Mouse (Mus musculus): Measurements from ENCODE around the gene Ip6k2. TPM values are rescaled to one million over a fixed set of nuclear protein-coding genes. Genes with fewer than 3 reads are reported as not detected.

Gene Ip6k2
- total RNA-seq (2021) = 10 to 100 TPM; 14.9 TPM
- long read RNA-seq, experiment 1, partial matches to known transcripts = 1 of 5 reads
- long read RNA-seq, experiment 1, other reads (novel, unspliced or antisense) = 4 of 5 reads
- long read RNA-seq, experiment 2, partial matches to known transcripts = 0 of 4 reads
- long read RNA-seq, experiment 2, other reads (novel, unspliced or antisense) = 3 of 4 reads

GRCm38 (mm10) chr9:108783548-108784463 lies at the start of gene Ip6k2:
TSS of gene Ip6k2 (plus strand) at chr9:108783796.
- peak; percentile 94 for DNase-seq (ENCODE audit: low spot score)

GRCm38 (mm10) chr9:108734626-108735025 lies 49.0 kb upstream of the Ip6k2 start:
- no peak for DNase-seq (ENCODE audit: low spot score)

DNA sequence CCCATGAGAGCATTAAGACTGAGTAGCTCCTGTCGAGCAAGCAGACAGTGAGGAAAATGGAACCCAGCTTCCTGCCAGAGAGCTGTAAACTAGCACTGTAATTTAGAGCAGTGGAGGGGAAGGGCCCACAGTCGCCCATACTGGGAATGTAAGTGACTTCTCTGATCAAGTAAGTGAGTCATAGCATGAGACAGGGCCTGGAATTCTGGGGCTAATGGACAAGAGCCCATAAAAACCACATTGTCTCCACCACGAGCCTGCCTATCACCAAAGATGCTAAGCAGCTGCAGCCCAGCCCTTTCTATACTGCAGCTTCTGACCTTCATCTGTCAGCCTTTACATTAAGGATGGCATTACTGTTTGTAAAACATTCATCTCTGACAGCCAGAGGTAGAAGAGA lies 44.4 kb upstream of the Ip6k2 start:
- DNase-seq (ENCODE audit: low spot score) = no peak

GRCm38 (mm10) chr9:108740062-108740461 lies 43.5 kb upstream of the Ip6k2 start:
- no peak for DNase-seq (ENCODE audit: low spot score)

DNA sequence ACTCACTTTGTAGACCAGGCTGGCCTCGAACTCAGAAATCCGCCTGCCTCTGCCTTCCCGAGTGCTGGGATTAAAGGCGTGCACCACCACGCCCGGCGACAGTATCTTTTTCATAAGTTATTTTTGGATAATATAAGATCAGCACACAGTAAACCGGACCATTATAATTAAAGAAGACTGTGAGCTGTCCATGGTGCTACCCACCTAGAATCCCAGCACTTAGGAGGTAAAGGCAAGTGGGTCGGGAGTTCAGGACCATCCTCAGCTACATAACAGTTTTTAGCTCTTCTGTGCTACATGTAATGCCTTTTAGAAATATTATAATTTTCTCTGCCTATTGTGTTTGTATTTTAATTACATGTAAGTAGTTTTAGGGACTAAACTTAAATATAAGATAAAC lies 41.5 kb upstream of the Ip6k2 start:
- no peak for DNase-seq (ENCODE audit: low spot score)

- no peak for DNase-seq (ENCODE audit: low spot score)
Measured at GRCm38 (mm10) chr9:108746876-108747499, 36.6 kb upstream of the Ip6k2 start.

DNA sequence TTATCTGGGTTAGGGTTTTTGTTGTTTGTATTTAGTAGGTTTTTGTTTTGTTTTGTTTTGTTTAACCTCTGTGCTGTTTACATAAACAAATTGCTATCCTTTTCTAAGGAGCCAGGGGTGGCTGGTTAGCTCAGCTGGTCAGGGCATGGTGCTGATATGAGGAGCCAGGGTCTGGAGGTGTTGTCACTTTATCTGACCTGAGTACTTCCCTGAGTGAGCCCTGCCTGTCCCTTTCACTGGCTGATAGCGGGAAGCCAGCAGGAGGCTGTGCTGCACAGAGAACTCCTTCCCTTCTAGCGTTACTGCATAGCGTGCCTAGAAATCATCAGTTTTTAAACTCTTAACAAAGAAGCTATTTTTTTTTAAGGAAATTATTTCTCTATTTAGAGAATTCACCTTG lies 35.9 kb upstream of the Ip6k2 start:
- no peak for DNase-seq (ENCODE audit: low spot score)

DNA sequence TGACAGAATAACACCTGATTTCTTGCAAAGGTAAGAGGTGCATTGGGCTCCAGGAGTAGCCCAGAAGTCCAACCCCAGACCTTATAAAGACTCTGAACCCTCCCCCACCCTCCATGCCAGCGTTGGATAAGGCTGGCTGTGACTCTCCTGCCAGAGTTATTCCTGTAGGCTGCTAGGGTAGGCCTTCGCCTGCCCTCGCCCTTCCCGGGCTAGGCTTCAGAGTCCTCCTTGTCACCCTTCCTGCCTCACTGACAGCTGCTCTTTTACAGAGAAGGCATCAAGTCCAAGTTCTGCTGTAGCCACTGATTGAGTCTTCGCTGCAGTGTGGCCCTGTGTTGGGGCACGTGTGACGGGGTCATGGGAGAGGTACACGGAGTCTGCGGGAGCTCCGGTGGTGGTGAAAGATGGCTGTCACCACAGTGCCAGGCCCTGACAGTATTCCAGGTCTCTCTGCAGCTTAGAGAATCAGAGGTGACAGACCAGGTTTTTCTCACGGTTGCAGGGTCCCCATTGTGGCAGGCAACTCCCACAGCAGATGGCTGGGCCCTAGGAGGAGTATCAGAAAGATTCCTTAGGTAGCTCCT lies 34.9 kb upstream of the Ip6k2 start:
- peak; percentile 28 for DNase-seq (ENCODE audit: low spot score)

DNA sequence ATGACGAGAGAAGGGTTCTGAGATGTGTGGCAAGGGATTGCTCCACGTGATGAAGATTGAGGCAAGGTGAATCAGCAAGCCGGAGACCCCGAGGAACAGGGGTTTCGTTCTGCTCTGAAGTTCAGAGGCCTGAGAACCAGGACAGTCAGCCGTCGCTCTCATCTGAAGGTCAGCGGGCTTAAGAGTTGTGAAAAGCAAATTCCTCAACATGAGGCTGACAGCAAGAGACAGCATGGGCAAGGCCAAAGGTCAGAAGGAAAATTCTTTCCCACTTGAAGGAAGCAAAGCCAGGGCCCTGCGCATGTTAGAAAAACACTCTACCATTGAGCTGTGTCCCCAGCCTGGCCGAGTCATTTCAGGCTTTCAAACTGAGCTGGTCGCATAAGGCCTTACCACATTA lies 33.0 kb upstream of the Ip6k2 start:
- no peak for DNase-seq (ENCODE audit: low spot score)

- no peak for DNase-seq (ENCODE audit: low spot score)
Measured at GRCm38 (mm10) chr9:108752142-108752920, 31.3 kb upstream of the Ip6k2 start.

- peak; percentile 77 for DNase-seq (ENCODE audit: low spot score)
Measured at GRCm38 (mm10) chr9:108753326-108753725, 30.3 kb upstream of the Ip6k2 start.

DNA sequence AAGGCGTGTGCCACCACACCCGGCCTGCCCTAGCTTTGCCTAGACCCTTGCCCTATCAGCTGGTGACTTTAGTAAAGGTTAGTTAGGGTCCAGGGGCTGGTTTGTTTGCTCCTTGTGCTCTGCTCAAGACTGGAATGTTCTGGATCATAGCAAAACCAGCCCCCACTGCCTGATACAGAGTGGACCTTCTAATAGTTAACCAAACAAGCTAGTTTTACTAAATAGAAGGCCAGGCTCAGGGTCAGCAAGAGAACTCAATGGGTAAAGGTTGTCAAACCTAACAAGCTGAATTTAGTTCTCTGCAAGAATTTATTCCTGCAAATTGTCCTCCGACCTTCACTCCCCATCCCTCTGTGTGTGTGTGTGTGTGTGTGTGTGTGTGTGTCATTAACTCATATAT lies 29.6 kb upstream of the Ip6k2 start:
- DNase-seq (ENCODE audit: low spot score) = no peak

DNA sequence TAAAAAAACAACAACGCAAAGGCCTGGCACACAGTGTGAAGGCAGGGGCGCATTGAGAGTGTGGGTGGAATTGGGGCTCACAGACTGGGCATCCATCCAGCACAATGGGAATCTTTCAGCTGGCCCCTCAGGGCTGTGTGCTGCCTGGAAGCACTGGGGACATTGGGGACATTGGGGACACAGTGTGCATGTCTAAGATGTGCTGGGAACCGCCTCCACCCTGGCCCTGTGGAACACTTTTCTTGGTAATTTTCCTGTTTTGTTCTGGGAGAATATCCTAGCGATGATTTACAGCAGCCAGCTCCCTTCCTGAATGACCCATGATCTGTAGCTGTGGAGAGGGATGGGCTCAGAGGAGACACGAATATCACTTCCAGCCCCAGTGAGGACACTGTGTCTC lies 29.2 kb upstream of the Ip6k2 start:
- DNase-seq (ENCODE audit: low spot score) = no peak

- no peak for DNase-seq (ENCODE audit: low spot score)
Measured at GRCm38 (mm10) chr9:108757406-108757805, 26.2 kb upstream of the Ip6k2 start.

DNA sequence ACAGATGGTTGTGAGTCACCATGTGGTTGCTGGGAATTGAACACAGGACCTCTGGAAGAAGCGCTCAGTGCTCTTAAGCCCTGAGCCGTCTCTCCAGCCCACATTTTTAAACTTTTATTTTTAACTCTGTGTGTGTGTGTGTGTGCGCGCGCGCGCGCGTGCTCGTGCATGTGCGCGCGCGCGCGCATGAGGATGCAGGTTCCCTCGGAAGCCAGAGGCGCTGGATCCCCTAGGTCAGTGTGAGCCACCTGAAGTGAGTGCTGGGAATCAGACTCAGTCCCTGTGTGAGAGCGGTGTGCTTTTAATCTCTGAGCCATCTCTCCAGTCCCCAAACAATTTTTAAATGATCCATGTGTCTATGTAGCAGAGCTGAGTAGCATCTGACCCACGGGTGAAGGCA lies 24.5 kb upstream of the Ip6k2 start:
- no peak for DNase-seq (ENCODE audit: low spot score)

- no peak for DNase-seq (ENCODE audit: low spot score)
Measured at GRCm38 (mm10) chr9:108759805-108760204, 23.8 kb upstream of the Ip6k2 start.

- no peak for DNase-seq (ENCODE audit: low spot score)
Measured at GRCm38 (mm10) chr9:108761561-108761960, 22.0 kb upstream of the Ip6k2 start.

DNA sequence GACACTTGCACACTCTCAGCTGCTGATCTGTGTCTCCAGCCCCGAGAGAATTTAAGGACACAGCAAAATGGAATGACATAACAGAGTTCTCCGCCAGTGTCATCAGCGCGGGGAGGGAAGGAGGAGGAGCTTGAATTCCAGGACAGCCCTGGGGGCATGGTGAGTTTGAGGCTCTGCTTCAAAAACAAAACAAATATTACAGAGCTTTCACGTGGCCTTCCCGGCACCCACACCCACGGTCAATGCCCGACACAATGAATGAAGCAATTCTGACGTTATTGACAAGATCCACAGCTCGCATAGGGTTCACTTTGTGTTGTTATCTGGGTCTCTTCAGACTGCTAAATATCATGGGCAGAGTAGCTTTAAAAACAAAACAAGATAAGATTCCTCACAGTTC lies 18.6 kb upstream of the Ip6k2 start:
- no peak for DNase-seq (ENCODE audit: low spot score)

DNA sequence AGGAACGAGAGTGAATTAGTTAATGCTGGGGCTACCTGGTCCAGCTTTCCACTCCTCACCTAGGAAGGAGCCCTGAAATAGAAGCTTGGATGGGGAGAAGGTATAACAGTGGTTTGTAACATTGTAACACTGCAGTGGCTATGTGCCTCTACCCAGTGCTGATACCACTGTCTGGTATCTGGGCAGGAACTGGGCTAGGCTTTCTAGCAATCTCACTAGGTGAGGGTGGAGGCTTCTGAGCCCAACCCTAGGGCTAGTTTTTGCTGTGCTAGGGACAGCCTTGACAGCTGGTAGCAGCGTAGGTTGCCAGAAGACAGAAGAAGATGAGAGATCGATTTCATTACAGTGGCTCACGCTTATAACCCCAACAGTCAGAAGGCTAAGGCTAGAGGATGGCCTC lies 7.0 kb upstream of the Ip6k2 start:
- no peak for DNase-seq (ENCODE audit: low spot score)

DNA sequence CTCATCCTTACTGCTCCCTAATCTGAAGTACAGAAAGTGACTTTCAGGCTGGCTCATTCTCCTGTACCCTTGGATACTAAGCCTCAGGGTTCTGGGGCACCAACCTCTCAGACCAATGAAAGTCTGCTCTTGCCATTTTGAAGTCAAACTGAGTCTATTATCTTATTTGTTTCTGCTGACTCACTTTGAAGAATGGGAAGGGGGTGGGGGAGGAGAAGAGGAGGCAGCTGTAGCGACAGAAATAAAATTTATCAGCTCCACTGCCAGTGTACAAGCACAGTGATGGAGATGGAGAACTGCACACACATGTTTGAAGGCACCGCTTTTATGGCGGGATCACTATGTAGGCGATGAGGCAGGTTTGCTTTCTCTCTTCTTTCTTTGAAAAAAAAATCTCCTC lies 6.3 kb upstream of the Ip6k2 start:
- no peak for DNase-seq (ENCODE audit: low spot score)

- DNase-seq (ENCODE audit: low spot score) = no peak
Measured at GRCm38 (mm10) chr9:108780959-108781358, 2.6 kb upstream of the Ip6k2 start.
